Mouse (Mus musculus): ENCODE results near the gene Mastl. TPM values are rescaled to one million over a fixed set of nuclear protein-coding genes. Genes with fewer than 3 reads are reported as not detected.

The Mastl gene
- total RNA-seq, 2 experiments from 2014 or later: 1.3 to 1.6 TPM

DNA sequence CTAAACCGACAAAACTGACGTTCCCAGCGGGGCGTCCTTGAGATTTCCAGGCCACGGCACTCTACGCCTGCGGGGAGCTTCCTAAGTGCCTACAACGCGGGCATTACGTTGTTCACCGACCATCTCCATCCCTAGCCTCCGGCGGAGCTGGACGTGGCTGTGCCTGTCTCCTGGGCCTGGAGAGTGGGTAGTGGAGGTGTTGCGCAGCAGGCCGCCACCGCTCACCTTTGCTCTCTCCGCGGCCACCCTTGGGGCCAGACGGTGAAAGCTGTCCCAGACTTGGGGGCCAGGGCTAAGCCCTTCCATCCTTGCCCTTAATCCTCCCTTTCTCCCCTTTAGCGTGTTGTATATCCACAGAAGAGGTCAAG is 87.5 kb downstream of the Mastl start:
- DNase-seq (ENCODE audit: low spot score in 2 of 2): no peak
- intact Hi-C loops (cut with DNase I): loop anchor here (2.0 kb wide), 1 partner anchor 174 kb away; the partner anchor contains the start of gene Pdss1

DNA sequence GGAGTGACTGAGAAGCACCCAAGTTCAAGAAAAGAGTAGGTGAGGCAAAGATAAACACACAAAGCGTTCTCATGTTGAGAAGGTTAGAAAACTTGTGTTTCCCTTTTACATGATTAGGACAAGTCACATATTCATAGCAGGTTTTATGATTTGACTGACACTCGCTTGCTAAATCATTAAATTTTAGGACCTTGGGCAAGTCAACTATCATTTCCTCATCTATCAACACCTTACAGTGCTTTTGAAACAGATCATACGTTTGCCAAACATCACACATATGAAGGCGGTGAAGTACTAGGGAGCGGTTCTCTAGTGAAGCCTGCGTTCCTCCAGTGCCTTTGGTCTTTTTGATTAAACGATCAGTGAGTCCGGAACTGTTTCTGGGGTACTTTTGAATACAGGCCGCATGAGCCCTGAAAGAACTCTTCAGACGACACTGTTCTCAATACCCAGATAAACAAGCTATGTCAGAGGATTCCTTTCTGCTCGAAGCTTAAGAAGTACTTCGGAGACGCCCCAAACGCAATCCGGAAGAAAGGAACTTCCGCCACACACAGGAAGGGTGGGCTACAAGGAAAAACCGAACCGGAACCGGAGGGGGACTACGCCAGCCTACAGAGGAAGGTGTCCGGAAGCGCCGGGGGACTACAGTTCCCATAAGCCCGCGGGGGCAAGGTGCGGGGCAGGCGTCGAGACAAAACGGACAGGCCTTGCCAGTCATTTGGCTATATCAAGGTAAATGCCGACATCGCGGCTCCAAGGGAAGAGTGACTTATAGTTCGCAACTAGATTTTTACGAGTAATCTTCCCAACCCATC is 88.1 kb downstream of the Mastl start, which contains the start of gene Acbd5:
Gene Acbd5 (plus strand): TSS at position 616 of the 818 bp plus-strand sequence.
- intact Hi-C loops (cut with DNase I): loop anchor here (2.0 kb wide), 1 partner anchor 173 kb away; the partner anchor contains the start of gene Pdss1
- DNase-seq (ENCODE audit: low spot score in 2 of 2): peak; percentile 95

Other genes with a start within 250 kb of the Mastl start
- 100 to 1,000 TPM; 137 to 140 TPM for gene Abi1, start 115.8 kb downstream of the Mastl start, total RNA-seq (2021)
- 10 to 100 TPM; 72.0 to 74.9 TPM for gene Acbd5, start 87.9 kb downstream of the Mastl start, total RNA-seq (2021)
- 10 to 100 TPM; 89.5 to 94.1 TPM for gene Yme1l1, start 345 bp upstream of the Mastl start, total RNA-seq (2021)
- under 1 TPM in 1 of 2 experiments, not detected in 1; 0.32 TPM for gene 4931423N10Rik, start 51.5 kb upstream of the Mastl start, total RNA-seq (2021)
- gene Nxph2, start 165.2 kb upstream of the Mastl start, total RNA-seq (2021): 1 to 10 TPM; 2.9 to 3.5 TPM

All from left cerebral cortex, postnatal 14 days (tissue).